Mouse (Mus musculus): ENCODE results near the gene Plek. TPM values are rescaled to one million over a fixed set of nuclear protein-coding genes. Genes with fewer than 3 reads are reported as not detected.
A peak's percentile ranks its signal among the peaks of the same experiment; 100 is the strongest.
"Not testable (repeated sequence)": the region's sequence is repeated elsewhere in the genome, so short reads cannot be mapped to it uniquely, and the experiment has no call there.

Plek gene
- total RNA-seq (2022) = 1 to 10 TPM in 2 of 4 experiments, under 1 TPM in 2; 0.56 to 1.3 (median 0.95) TPM

DNA sequence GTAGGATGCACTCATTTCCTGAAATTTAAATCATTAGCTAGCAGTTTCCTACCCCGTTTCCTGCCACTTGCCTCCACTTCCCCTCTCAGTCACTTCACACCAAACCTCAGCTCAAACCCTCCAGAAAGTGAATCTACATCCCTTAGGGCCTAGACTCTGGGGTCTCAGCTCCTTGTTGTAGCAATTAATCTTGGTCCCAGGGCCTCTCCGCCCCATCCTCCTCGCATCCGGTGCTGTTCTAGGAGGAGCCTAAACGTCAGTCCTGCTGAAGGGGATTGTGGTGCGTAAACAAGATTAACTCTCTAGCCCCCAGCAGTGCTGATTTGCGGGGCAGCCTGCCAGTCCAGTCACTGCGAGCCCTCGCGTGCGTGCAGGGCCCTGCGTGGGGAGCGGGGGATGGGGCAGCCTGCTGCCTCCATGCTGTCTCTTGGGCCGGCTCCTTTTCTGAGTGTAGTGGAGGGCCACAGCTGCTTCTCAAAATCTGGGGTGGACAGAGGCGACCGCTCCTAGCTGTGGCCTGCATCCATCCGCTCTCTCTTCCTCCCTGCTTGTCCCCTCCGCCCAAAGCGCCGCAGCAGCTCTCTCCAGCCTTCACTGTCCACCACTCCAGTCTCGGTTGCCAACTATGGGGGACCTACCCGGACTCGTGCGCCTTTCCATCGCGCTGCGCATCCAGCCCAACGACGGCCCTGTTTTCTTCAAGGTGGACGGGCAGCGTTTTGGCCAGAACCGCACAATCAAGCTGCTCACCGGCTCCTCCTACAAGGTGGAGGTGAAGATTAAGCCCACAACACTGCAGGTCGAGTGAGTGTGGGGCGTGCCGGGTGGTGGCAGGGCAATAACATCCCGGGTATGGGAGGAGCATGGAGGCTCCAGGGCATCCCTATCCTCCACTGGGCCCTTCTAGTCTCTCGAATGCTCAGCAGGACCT lies at the start of gene Plek, which contains the start of gene Cnrip1:
Gene Plek (minus strand): TSS at position 837 of the 931 bp plus-strand sequence.
Gene Cnrip1 (plus strand): TSS at position 42 of the 931 bp plus-strand sequence.
- DNase-seq (ENCODE audit: low spot score in 2 of 2) = peak; percentile 44 to 49

DNA sequence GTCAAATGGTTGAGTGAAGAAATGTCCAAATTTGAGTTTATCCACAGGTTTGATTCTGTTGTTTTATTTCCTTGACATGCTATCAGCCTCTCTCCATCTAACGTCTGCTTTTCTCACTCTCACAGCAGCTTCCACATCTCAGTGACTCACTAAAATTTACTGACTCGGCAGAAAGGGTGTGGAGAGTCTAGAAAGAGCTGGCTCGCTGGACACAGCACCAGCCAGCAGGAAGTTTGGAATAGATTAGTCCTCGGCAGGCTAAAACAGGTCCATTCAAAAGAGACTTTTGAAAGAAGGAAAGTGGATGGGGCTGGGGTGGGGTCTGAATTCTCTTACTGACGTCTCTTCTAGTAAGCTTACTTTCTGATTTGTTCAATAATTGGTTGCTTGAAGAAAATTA lies 33.9 kb upstream of the Plek start:
- DNase-seq (ENCODE audit: low spot score in 2 of 2) = no peak

DNA sequence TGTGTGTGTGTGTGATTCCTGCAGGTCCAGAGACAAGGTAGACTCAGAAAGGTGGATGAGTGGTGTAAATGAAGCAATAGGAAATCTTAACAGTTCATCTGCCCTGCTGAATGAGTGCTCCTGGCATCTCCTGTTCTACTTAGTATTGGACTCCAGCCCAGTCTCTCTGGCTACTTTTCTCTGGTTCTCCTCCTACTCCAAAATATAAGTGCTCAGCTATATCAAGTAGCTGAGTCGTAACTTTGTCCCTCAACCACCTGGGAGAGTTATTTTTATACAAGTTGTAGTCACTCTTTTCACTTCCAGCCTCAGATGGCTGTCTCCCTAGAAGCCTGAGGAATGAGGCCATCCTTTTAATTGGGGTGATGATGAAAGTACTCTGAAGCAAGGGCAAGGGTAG lies 31.7 kb upstream of the Plek start:
- peak; percentile 32 to 39 for DNase-seq (ENCODE audit: low spot score in 2 of 2)

DNA sequence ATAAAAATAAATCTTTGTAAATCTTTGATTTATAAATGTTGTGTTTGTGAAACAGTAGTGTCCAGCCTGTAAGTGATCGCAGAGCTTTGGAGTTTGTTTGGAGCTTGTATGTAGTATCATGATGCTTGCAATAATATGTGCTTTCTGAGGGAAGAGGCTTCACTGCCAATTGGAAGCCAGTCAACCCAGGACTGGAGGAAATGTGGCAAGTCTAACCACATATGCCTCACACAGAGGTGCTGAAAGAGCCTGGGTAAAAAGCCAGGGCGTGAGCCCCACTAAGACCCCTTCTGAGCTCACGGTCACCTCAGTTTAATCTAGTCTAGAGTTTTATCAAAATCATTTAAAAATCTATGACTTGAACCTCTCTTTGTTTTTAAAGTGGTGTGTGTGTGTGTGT lies 31.3 kb upstream of the Plek start:
- DNase-seq (ENCODE audit: low spot score in 2 of 2) = no peak

DNA sequence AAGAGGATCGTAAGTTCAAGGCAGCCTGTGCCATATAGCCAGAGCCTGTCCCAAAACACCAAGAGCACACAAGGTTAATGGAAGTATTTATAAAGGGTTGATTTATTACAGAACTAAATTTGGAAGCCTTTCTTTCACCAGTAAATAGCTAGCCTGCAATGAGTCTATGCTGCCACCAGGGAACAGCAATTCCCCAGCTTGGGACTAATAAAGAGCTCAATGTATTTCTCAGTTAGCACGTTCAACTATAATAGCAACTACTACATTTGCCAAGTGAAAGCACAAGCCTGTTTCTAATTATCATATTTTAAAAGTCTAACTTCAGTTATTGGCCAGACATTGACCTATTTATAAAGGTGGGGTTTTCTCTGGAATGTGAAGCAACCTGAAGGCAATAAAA lies 30.8 kb upstream of the Plek start:
- DNase-seq (ENCODE audit: low spot score in 2 of 2) = no peak

DNA sequence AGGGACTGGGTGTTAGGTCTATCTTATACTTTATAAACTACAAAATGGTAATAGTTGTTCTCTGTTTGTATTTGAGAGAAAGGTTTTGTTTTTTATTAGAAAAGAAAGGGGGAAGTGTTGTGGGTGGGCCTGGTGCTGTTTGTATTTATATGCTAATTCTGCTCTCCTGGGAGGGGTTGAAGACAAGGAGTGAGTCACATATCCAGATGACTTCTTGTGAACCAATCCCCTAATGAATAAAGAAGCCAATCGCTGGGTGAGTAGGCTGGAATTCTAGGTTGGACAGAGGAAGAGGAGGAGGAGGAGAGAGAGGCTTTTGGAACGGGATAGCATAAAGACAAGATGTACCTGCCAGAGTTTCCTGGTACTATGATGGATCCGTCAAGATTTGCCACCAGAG lies 29.9 kb upstream of the Plek start:
- no peak for DNase-seq (ENCODE audit: low spot score in 2 of 2)

DNA sequence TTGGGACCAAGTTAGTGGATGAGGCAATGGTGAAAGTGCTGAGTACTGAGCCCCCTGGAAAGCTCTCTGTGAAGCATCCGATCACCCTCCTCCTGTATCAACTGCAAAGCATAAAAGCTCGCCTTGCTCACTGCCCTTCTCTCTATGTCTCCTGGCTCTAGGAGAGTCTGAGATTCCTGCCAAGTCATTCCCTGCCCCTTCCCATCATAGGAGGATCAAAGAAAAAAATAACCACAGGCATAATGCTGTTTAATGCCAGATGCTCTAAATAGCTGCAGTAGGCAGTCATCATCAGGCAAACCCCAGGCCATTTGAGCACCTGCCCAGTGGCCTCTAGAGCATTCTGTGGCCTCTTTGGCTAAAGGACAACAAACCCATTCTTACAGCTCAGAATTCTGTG lies 23.5 kb upstream of the Plek start:
- DNase-seq (ENCODE audit: low spot score in 2 of 2) = peak; percentile 45 to 48

DNA sequence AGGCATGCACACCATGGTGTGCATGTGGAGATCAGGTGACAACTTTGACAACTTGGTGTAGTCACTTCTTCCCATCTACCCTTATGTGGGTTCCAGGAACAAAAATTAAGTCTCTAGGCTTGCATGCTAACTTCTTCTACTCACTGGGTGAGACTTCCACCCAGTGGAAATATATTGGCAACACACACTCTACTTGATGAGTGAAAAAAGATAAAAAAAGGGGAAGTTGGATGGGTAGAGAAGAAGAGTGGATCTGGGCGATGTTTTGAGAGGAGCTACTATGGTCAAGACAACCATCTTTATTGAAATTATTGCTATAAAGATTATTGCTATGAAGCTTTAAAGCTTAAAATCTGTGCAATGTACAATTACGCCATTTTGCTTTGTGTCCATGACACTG lies 17.2 kb upstream of the Plek start:
- not testable (repeated sequence) for DNase-seq (ENCODE audit: low spot score in 2 of 2)

DNA sequence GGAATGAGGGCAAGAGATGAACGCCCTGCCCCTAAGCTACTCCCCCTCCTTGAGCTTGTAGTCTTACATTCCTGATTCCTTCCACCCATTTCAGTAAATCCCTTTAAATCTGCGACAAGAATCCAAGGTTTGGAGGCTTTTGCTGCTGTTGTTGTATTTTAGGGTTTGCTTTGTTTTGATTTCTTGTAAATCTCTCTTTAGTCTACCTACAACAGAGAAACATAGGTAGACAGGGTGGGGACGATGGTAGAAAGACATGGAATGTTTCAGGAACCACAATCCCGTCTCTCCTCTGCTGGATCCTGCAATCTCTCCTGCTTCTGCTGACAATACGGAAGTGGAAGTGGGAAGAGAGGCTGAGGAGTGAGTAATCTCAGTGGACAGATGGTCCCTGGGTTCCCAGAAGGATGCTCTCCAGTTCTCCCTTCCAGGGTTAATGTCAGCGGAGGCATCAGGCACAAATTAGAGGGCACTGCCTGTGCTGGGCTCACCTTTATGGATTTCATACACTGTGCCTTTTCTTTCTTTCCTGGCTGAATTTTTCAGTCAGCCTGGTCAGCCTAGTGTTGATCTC lies 382 bp upstream of the Plek start:
- DNase-seq (ENCODE audit: low spot score in 2 of 2) = no peak

DNA sequence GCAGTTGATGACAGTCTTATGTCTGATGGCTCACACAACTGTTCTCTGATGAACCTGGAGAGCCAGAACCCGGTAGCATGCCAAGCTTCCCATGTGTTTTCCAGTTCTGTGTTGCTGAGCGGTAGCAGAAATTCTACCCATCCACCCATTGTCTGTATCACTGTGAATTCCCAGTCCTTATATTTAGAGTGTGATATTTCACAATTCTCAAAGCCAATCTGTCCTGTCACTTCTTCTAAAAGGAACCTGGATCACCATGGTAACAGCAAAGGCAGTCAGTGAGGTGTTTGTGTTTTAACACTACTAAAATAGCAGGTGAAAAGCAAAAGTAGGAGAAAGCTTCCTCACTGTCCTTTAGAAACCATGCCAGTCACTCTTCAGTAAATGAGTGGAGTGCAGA lies 6.4 kb downstream of the Plek start:
- DNase-seq (ENCODE audit: low spot score in 2 of 2) = no peak

DNA sequence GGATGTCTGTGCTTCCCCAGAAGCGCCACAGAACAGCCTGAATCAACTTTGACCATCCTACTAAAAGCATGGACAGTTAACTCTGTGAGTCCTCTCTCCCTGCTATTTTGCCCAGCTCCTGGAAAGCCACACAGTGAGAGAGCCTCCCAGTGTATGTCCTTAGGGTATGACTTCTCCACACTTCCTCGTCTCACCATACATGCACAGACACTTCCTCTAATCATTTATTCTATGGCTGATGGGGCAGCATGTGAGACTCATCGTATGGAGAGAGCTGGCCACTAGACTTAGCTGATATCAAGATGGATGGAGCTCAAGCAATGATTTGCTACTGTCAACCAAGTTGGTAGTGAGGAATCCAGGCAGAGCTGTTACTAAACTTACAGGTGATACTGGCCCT lies 28.2 kb downstream of the Plek start:
- DNase-seq (ENCODE audit: low spot score in 2 of 2) = no peak

DNA sequence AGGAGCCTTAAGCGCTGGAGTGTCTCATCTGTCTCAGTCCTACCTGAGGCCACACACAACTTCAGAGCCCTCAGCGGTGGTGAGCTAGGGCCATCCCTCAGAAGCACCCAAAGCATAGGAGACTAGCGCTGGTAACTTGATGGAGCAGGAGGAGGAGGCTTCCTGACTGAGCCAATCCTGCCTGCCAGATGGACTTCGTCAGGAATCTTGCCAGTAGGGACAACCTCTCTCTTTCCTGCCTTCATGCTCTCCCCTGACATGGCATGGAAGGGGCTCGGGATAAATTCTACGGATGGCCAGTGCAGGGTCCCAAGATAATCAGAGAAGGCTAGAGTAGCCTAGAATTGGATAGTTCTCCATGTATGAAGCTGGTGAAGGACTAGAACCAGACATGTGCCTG lies 29.0 kb downstream of the Plek start:
- DNase-seq (ENCODE audit: low spot score in 2 of 2) = no peak

DNA sequence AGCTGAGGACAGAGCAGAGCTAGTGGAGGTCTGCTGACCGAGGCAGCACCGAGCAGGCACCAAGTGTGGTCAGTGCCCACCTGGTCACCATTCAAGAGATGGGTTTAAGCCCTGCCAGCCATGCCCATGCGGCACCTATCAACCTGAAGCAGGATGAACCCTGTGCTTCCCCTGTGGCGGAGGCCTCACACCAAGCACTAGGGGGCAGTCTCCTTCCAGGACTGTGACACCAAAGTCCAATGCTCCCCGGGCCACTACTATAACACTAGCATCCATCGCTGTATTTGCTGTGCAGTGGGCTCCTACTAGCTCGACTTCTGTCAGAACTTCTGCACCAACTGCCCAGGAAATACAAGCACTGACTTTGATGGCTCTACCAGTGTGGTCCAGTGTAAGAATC lies 32.9 kb downstream of the Plek start:
- no peak for DNase-seq (ENCODE audit: low spot score in 2 of 2)

DNA sequence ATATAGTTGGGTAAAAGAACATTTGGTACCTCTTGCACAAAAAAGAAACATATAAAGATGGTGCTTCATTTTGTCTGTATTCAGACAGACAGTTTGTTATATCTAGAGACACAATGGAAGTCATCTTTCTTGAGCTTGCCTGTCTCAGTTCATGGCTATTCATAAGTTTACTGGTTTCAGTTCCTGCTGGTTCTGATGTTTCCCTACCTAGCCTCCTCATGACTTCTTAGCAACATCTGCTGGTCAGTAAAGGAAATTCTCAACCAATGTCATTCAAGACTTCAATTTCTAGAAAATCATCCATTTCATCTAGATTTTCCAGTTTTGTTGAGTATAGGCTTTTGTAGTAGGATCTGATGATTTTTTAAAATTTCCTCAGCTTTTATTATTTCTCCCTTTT lies 39.2 kb downstream of the Plek start:
- DNase-seq (ENCODE audit: low spot score in 2 of 2) = no peak

DNA sequence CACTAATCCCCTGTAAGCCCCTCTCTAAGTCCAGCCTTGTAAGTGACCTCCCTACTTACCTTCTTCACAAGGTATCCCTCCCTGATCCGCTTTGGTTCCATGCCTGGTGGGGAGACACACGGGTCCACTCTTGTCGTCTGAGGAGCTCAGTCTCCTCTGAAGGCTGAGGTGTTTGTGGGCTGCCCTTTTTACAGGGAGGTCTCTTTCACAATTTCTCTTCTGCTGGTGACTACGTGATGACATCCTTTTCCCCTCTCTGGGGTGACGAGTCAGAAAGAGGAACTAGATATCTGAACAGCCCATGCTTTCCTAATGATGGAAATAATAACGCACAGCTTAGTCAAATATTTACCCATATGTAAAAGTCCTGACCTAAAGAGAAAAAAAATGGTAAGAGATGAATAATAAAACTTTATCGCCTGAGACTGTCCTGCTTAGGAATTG lies 43.7 kb downstream of the Plek start:
- no peak for DNase-seq (ENCODE audit: low spot score in 2 of 2)

DNA sequence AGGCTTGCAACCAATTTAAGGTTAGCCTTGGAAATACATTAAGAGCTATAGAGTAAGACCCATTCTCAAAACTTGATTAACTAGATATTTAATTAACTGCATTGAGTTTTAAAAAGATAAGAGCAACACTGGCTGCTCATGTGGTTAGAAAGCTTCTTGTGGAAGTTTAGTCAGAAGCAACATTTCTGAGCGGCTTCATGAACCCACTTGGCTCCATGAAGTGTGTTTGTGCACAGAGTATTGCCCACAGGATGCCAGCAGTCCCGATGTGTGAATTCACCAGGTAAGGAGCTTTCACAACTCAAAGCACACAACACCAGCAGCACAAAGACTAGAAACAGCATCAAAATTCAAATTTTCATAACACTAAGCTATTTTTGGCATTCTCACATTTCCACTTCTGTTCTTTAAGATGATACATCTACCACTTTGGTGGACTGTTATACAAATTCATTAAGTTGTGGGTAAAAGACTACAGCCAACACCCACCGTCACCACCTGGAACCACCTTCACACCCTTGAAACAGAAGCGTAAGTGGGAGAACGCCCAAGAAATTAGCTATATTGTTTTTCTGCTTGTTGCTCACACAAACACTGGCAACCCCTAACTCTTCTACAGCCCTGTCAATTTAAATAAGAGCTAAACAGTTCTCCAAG lies 44.5 kb downstream of the Plek start:
- DNase-seq (ENCODE audit: low spot score in 2 of 2) = no peak

DNA sequence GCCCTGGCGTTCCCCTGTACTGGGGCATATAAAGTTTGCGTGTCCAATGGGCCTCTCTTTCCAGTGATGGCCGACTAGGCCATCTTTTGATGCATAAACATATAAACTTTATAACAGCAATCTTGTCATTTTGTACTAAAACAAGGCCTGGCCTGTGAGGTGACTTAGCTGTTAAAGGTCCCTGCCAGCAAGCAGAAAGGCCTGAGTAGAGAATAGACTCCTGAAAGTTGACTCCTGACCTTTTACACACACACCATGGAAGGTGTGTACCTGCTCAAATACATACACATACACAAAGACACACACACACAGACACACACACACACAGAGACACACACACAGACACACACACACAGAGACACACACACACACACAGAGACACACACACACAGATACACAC lies 45.7 kb downstream of the Plek start:
- not testable (repeated sequence) for DNase-seq (ENCODE audit: low spot score in 2 of 2)

DNA sequence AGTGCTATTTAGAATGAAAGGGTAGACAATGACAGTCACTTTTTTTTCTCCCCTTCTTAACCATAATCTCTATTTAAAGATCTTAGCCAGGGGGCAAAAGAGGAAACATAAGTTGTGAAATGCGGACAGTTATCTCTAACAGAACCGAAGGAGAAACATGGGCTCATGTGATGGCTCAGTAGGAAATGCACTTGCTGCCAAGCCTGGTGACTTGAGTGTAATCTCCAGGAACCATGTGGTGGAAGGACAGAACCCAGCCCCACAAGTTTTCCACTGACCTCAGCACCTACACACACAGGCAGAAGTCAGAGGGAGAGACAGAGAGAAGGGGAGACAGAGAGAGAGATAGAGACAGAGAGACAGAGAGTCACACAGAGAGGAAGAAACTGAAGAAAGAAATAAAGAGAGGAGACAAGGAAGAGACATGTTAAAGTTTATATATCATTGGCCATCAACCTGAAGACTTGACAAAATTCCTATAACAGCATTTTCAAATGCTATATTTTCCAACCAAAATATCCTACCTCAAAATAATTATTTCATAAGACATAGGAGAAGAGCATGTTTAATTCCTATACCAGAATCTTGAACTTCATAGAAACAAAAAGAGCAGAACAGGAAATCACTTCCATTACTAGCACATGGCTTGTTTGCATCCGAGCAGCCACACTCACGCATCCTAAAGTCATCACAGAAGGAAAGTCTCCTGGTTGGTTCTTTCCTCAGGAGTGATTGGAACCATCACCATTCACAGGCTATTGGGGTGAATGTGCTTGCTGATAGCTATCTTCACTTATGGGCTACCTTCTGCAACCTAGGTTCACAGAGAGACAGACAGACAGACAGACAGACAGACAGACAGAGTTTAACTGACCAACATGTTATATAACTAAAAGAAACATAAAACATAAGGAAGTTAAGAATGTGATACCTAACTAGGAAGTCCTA lies 47.0 kb downstream of the Plek start:
- DNase-seq (ENCODE audit: low spot score in 2 of 2) = no peak

DNA sequence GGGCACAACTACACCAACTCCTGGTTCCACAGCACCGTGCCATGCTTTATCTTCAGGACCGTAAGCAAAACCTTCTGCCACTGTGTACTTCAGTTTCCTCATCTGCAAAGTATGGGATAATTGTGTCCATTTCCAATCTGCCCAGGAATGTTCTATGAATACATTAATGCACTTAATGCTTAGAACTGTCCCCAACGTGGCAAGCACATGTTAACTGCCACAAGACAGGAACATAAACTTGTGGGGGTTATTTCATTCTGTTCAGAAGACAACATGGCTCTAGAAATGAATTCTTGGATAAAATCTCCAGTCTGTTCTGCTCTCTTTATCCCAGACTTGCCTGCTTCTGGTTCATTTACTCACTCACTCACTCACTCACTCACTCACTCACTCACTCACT lies 48.4 kb downstream of the Plek start:
- no peak for DNase-seq (ENCODE audit: low spot score in 2 of 2)

DNA sequence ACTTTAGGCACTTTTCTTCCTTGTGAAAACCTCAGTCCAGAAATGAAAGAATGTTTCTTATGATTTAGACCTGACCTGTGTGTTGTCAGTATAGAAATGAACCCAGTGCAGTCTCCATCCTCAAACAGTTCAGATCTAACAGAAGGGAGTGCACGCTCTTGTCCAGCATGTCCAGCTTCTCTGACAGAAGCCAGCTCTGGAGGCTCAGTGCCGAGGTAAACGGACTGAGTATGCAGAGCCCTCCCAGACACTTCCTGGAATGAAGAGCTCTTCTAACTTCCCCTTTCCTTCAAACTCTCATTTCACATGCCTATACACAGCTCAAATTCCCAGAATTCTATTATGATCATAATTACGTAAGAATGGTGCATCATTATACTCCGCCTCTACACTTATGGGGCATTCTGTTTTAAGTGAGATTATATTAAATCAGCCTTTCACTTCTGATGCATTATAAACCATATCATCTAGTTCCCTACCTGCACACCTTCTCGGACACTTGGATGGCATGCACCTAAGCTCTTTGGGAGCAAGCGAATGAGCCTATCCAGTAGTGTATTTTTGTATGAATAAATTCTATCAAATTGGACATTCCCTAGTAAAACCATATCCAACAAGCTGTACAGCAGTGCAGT lies 49.3 kb downstream of the Plek start:
- DNase-seq (ENCODE audit: low spot score in 2 of 2) = no peak

Data from gastrocnemius, adult 8-10 months (tissue).